In genomic region chr5:114378936-114379335, GRCm38 (mm10) we compare ENCODE assay signal across 7 mouse cellular contexts. TPM values are rescaled to one million over a fixed set of nuclear protein-coding genes. Genes with fewer than 3 reads are reported as not detected.
DNase-seq lines count a peak whose midpoint lies in the region; ATAC-seq and TF ChIP-seq lines count a peak whose summit lies in the region.

No protein-coding gene starts in this region.

- ATAC-seq in hindbrain, postnatal 0 days = no peak

- no peak overlapping the region for H3K4me3 ChIP-seq in ES-Bruce4 (ENCODE audit: low read depth, low read length)
- H3K4me3 ChIP-seq in hindbrain, postnatal 0 days (ENCODE audit: low read length) = peak overlapping the region; percentile 87
- peak overlapping the region; percentile 96 for H3K4me3 ChIP-seq in midbrain, embryonic 10.5 days

- H3K9ac ChIP-seq in ES-Bruce4 (ENCODE audit: low read depth, poor library complexity, severe bottlenecking) = peak overlapping the region; percentile 99; the same call in 1 of the 2 replicates
- H3K9ac ChIP-seq in hindbrain, postnatal 0 days (replicated peaks; ENCODE audit: low read length) = peak overlapping the region; percentile 84; the same call in 1 of the 2 replicates

- peak; percentile 64 for DNase-seq in adipocyte (ENCODE audit: low spot score)
- DNase-seq in hindbrain, postnatal 0 days (ENCODE audit: low spot score) = no peak
- DNase-seq in midbrain, embryonic 10.5 days (ENCODE audit: low spot score) = no peak
- no peak for DNase-seq in left cerebral cortex, adult 11 months (ENCODE audit: low spot score)
- DNase-seq in gastrocnemius, postnatal 4 days (ENCODE audit: low spot score in 2 of 2) = no peak
- DNase-seq in spleen, adult 18-20 months = no peak

- no peaks in the 10 kb centered on the region for H3K36me3 ChIP-seq in ES-Bruce4 (ENCODE audit: control insufficient read depth, insufficient read depth, low read length, poor library complexity, severe bottlenecking)
- H3K36me3 ChIP-seq in hindbrain, postnatal 0 days (ENCODE audit: insufficient read depth, low read length) = peaks cover 12% of the 10 kb centered on the region
- peaks cover 38% of the 10 kb centered on the region for H3K36me3 ChIP-seq in midbrain, embryonic 10.5 days

- 44% methylated on average over 6 of the region's 6 CpGs for WGBS in hindbrain, postnatal 0 days
- 27% methylated on average over 6 of the region's 6 CpGs for WGBS in midbrain, embryonic 10.5 days

- H3K27me3 ChIP-seq in ES-Bruce4 (ENCODE audit: control insufficient read depth, insufficient read depth, low read length, poor library complexity, severe bottlenecking) = no peaks in the 10 kb centered on the region
- H3K27me3 ChIP-seq in hindbrain, postnatal 0 days (ENCODE audit: insufficient read depth, low read length) = no peaks in the 10 kb centered on the region
- H3K27me3 ChIP-seq in midbrain, embryonic 10.5 days (ENCODE audit: low read depth, poor library complexity, severe bottlenecking) = no peaks in the 10 kb centered on the region

- H3K4me2 ChIP-seq in hindbrain, postnatal 0 days (ENCODE audit: low read depth, low read length) = peak overlapping the region; percentile 84

- no peak overlapping the region for H3K27ac ChIP-seq in ES-Bruce4 (ENCODE audit: insufficient read depth, low read length)
- no peak overlapping the region; the same call in 1 of the 2 replicates for H3K27ac ChIP-seq in hindbrain, postnatal 0 days
- H3K27ac ChIP-seq in midbrain, embryonic 10.5 days (replicated peaks) = peak overlapping the region; percentile 98

- TF ChIP-seq EP300 in ES-Bruce4 (IDR thresholded peaks at IDR 0.05; ENCODE audit: insufficient read depth, low read depth, low read length) = no peak

- H3K9me3 ChIP-seq in ES-Bruce4 (replicated peaks; ENCODE audit: control insufficient read depth, insufficient read depth, low read length, poor library complexity, severe bottlenecking) = no peaks in the 10 kb centered on the region
- H3K9me3 ChIP-seq in hindbrain, postnatal 0 days (ENCODE audit: low read length) = no peaks in the 10 kb centered on the region
- no peaks in the 10 kb centered on the region for H3K9me3 ChIP-seq in midbrain, embryonic 10.5 days (replicated peaks)

- peaks cover 5% of the 10 kb centered on the region for H3K4me1 ChIP-seq in ES-Bruce4 (ENCODE audit: control insufficient read depth, insufficient read depth, low read length)
- H3K4me1 ChIP-seq in hindbrain, postnatal 0 days (ENCODE audit: insufficient read depth, low read length) = peaks cover 12% of the 10 kb centered on the region
- peaks cover 53% of the 10 kb centered on the region for H3K4me1 ChIP-seq in midbrain, embryonic 10.5 days

- TF ChIP-seq POLR2A in ES-Bruce4 (IDR thresholded peaks at IDR 0.05; ENCODE audit: insufficient read depth, low read length) = no peak

- no peak for TF ChIP-seq CTCF in ES-Bruce4 (IDR thresholded peaks at IDR 0.05; ENCODE audit: low read depth, low read length)
- no peak for TF ChIP-seq CTCF in hindbrain, postnatal 0 days (IDR thresholded peaks at IDR 0.05; ENCODE audit: low read depth)

RNA-seq across cellular contexts. Expression of gene Kctd10, which starts 1.4 kb away (rescaled TPM):
- polyA plus RNA-seq in ES-Bruce4 (2011; ENCODE audit: insufficient read depth, insufficient read length, low read depth, missing spikeins) = 60.4 and 64.6 TPM in 2 replicates
- total RNA-seq in hindbrain, postnatal 0 days (2014; rRNA removed) = 43.2 and 43.8 TPM in 2 replicates
- polyA plus RNA-seq in hindbrain, postnatal 0 days (2015; fragmentation: Nextera tagmentation; extraction: Ambion mirVana) = 47.5 and 48.0 TPM in 2 replicates
- polyA plus RNA-seq in midbrain, embryonic 10.5 days (2016; fragmentation: Nextera tagmentation; extraction: Ambion mirVana) = 103 and 114 TPM in 2 replicates
- total RNA-seq in gastrocnemius, postnatal 4 days (2021) = 10 to 100 TPM; 38.0 to 40.7 TPM

RNA-seq across cellular contexts. Expression of gene Ube3b, which starts 1.5 kb away (rescaled TPM):
- 39.2 and 43.0 TPM in 2 replicates for polyA plus RNA-seq in ES-Bruce4 (2011; ENCODE audit: insufficient read depth, insufficient read length, low read depth, missing spikeins)
- 67.5 and 69.9 TPM in 2 replicates for total RNA-seq in hindbrain, postnatal 0 days (2014; rRNA removed)
- polyA plus RNA-seq in hindbrain, postnatal 0 days (2015; fragmentation: Nextera tagmentation; extraction: Ambion mirVana) = 31.1 and 31.4 TPM in 2 replicates
- polyA plus RNA-seq in midbrain, embryonic 10.5 days (2016; fragmentation: Nextera tagmentation; extraction: Ambion mirVana) = 49.8 and 56.9 TPM in 2 replicates
- 10 to 100 TPM; 54.2 to 59.3 TPM for total RNA-seq in gastrocnemius, postnatal 4 days (2021)
